ENCODE assay signal across 34 mouse cellular contexts in genomic region chr7:97700173-97700572, GRCm38 (mm10). TPM values are rescaled to one million over a fixed set of nuclear protein-coding genes. Genes with fewer than 3 reads are reported as not detected.
"Had no signal": no experiment of that assay in that cellular context is flagged by ENCODE, and none has a peak within 500 bp of the region (broad histone marks: within the 10 kb centered on the region; RNA-seq: fewer than 3 reads in every experiment).

No protein-coding gene starts in this region.

- H3K4me3 ChIP-seq: limb, embryonic 10.5 days; limb, embryonic 12.5 days; limb, embryonic 13.5 days; limb, embryonic 15.5 days; liver, embryonic 12.5 days; liver, embryonic 13.5 days; liver, embryonic 15.5 days; lung, embryonic 15.5 days; megakaryocyte, embryonic 14.5 days; midbrain, embryonic 10.5 days; midbrain, embryonic 12.5 days; midbrain, embryonic 13.5 days; midbrain, embryonic 15.5 days; myocyte; neural tube, embryonic 12.5 days; neural tube, embryonic 13.5 days had no signal

- DNase-seq: left cerebral cortex, postnatal 4 days; liver; liver, embryonic 13.5 days; liver, postnatal 0 days; lung, adult 18-20 months; lung, adult 2 months; lung, embryonic 14.5 days; lung, postnatal 10 days; lung, postnatal 14 days; lung, postnatal 36 days; lung, postnatal 4 days; midbrain, embryonic 14.5 days had no signal

- H3K4me2 ChIP-seq: limb, embryonic 12.5 days; limb, embryonic 13.5 days; limb, embryonic 15.5 days; liver, embryonic 11.5 days; liver, embryonic 12.5 days; liver, embryonic 13.5 days; liver, embryonic 15.5 days; lung, embryonic 14.5 days; lung, embryonic 15.5 days; midbrain, embryonic 11.5 days; midbrain, embryonic 12.5 days; midbrain, embryonic 13.5 days; midbrain, embryonic 15.5 days; neural tube, embryonic 12.5 days; neural tube, embryonic 13.5 days had no signal

- H3K9me3 ChIP-seq: limb, embryonic 12.5 days; limb, embryonic 13.5 days; limb, embryonic 15.5 days; liver, embryonic 12.5 days; liver, embryonic 13.5 days; liver, embryonic 15.5 days; lung, embryonic 15.5 days; megakaryocyte, embryonic 14.5 days; midbrain, embryonic 12.5 days; midbrain, embryonic 15.5 days; neural tube, embryonic 12.5 days; neural tube, embryonic 13.5 days had no signal

- H3K27me3 ChIP-seq: limb, embryonic 12.5 days; limb, embryonic 13.5 days; limb, embryonic 15.5 days; liver, embryonic 12.5 days; liver, embryonic 13.5 days; liver, embryonic 15.5 days; lung, embryonic 15.5 days; megakaryocyte, embryonic 14.5 days; midbrain, embryonic 12.5 days; midbrain, embryonic 13.5 days; midbrain, embryonic 15.5 days; neural tube, embryonic 12.5 days; neural tube, embryonic 13.5 days had no signal

- ATAC-seq: liver, embryonic 12.5 days; liver, postnatal 0 days; lung, postnatal 0 days; midbrain, embryonic 13.5 days; midbrain, embryonic 15.5 days; midbrain, embryonic 16.5 days had no signal

- H3K27ac ChIP-seq: limb, embryonic 10.5 days; limb, embryonic 12.5 days; limb, embryonic 13.5 days; limb, embryonic 15.5 days; liver, embryonic 12.5 days; liver, embryonic 13.5 days; liver, embryonic 14.5 days; liver, embryonic 15.5 days; lung, embryonic 15.5 days; macrophage; midbrain, embryonic 10.5 days; midbrain, embryonic 12.5 days; midbrain, embryonic 13.5 days; midbrain, embryonic 15.5 days; neural tube, embryonic 12.5 days; neural tube, embryonic 13.5 days had no signal

- H3K9ac ChIP-seq: limb, embryonic 12.5 days; limb, embryonic 13.5 days; limb, embryonic 15.5 days; liver, embryonic 12.5 days; liver, embryonic 13.5 days; liver, embryonic 14.5 days; liver, embryonic 15.5 days; liver, postnatal 0 days; lung, embryonic 14.5 days; lung, embryonic 15.5 days; midbrain, embryonic 12.5 days; midbrain, embryonic 13.5 days; midbrain, embryonic 15.5 days; neural tube, embryonic 12.5 days; neural tube, embryonic 13.5 days had no signal

RNA-seq across cellular contexts. Expression of gene Aqp11, which starts 37.9 kb away (rescaled TPM):
- total RNA-seq: monocyte, adult 5-6 weeks had no signal
